Mouse (Mus musculus): ENCODE measurements around the gene Mtf1. TPM values are rescaled to one million over a fixed set of nuclear protein-coding genes. Genes with fewer than 3 reads are reported as not detected.

Mtf1 gene
- polyA plus RNA-seq, 1 experiment from 2014 or later: 12.4 TPM

DNA sequence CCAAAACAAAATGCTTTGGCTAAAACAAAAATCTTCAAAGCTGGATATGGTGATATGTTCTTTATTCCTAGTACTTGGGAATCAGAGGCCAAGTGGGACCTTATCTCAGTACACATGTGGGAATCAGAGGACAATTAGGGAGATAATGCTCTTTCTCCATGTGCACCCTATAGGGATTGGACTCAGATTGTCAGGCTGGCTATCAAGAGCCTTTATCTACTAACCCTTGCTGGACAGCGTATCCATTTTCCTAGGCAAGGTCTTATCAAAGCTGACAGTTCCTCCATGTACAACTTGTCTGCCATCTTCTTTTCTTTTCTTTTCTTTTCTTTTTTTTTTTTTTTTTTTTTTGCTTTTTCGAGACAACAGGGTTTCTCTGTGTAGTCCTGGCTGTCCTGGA lies 28.5 kb upstream of the Mtf1 start:
- H3K4me3 ChIP-seq: no peak overlapping the region
- 70% methylated on average over 2 of the region's 2 CpGs for WGBS
- no peak for ATAC-seq (ENCODE audit: low FRiP score)
- H3K36me3 ChIP-seq: no peaks in the 10 kb centered on the region
- H3K27ac ChIP-seq: no peak overlapping the region
- H3K4me1 ChIP-seq: no peaks in the 10 kb centered on the region
- no peak overlapping the region for H3K9ac ChIP-seq
- no peak overlapping the region for H3K4me2 ChIP-seq (replicated peaks)
- no peaks in the 10 kb centered on the region for H3K9me3 ChIP-seq (replicated peaks)
- no peaks in the 10 kb centered on the region for H3K27me3 ChIP-seq

DNA sequence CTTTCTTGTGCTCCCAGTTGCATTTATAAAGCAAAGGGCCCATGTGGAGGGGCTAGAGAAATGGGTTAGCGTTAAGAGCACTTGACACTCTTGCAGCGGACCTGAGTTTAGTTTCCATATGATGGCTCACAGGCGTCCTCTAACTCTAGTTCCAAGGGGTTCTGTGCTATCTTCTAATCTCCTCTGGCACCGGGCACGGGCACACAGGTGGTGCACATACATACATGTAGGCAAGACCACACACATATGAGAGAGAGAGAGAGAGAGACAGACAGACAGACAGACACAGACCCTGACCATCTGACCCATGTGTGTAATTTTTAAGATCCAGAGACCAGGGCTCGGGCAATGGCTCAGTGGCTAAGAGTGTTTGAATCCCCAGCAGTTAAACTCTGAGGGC lies 27.9 kb upstream of the Mtf1 start:
- no peaks in the 10 kb centered on the region for H3K4me1 ChIP-seq
- no peaks in the 10 kb centered on the region for H3K9me3 ChIP-seq (replicated peaks)
- no peak overlapping the region for H3K27ac ChIP-seq
- peaks cover 1% of the 10 kb centered on the region; the same call in 1 of the 2 replicates for H3K36me3 ChIP-seq
- no peak overlapping the region for H3K4me2 ChIP-seq (replicated peaks)
- H3K9ac ChIP-seq: no peak overlapping the region
- H3K4me3 ChIP-seq: no peak overlapping the region
- H3K27me3 ChIP-seq: no peaks in the 10 kb centered on the region
- ATAC-seq (ENCODE audit: low FRiP score): no peak
- 94% methylated on average over 6 of the region's 6 CpGs for WGBS

DNA sequence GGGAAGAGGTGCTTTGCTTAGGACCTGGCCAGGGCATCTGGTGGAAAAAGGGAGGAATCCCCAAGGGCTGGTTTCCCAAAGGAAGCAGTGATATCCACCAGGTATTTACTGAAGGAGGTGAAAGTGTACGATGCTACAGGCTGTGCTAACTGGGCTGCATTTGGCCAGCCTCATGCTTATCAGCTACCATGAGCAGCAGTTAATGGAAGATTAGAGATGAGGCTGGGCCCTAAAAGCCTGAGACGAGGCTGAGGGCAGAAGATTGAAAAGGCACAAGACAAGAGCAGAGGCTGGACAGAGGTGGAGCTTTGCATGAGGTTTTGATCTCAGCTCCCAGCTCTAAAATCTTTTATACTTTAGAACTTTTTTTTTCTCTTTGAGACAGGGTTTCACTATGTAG lies 27.5 kb upstream of the Mtf1 start:
- Histone ChIP-seq H3K27me3 (no peaks in the 10 kb centered on the region), H3K4me1 (no peaks in the 10 kb centered on the region), H3K4me3 (no peak overlapping the region), H3K9me3 (replicated peaks) (no peaks in the 10 kb centered on the region), H3K36me3 (peaks cover 6% of the 10 kb centered on the region; the same call in 1 of the 2 replicates), H3K27ac (no peak overlapping the region), H3K4me2 (replicated peaks) (no peak overlapping the region), H3K9ac (no peak overlapping the region)
- no peak for ATAC-seq (ENCODE audit: low FRiP score)
- 78% methylated on average over 2 of the region's 2 CpGs for WGBS

DNA sequence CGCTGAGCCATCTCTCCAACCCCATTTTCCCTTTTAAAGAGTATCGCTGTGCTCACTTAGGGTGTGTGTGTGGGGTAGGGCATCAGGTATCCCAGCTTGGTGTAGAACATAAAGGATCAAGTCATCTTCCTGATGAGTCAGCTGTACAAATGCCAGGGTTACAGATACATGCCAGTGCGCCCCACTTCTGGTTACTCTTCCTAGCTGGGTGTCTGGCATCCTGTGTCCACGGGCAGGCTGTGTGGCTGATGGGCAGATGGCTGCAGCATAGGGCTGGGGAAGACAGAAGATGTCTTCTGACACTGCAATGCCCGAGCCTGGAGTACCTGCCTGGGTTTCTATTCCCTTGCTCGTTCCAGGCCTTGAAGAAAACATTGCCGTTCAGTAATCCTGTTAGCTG lies 20.5 kb upstream of the Mtf1 start:
- no peak overlapping the region for H3K4me2 ChIP-seq (replicated peaks)
- H3K4me1 ChIP-seq: no peaks in the 10 kb centered on the region
- H3K27ac ChIP-seq: no peak overlapping the region
- no peak for ATAC-seq (ENCODE audit: low FRiP score)
- H3K27me3 ChIP-seq: no peaks in the 10 kb centered on the region
- H3K9ac ChIP-seq: no peak overlapping the region
- no peaks in the 10 kb centered on the region for H3K9me3 ChIP-seq (replicated peaks)
- H3K36me3 ChIP-seq: peaks cover 68% of the 10 kb centered on the region
- no peak overlapping the region for H3K4me3 ChIP-seq
- WGBS: 88% methylated on average over 7 of the region's 7 CpGs

DNA sequence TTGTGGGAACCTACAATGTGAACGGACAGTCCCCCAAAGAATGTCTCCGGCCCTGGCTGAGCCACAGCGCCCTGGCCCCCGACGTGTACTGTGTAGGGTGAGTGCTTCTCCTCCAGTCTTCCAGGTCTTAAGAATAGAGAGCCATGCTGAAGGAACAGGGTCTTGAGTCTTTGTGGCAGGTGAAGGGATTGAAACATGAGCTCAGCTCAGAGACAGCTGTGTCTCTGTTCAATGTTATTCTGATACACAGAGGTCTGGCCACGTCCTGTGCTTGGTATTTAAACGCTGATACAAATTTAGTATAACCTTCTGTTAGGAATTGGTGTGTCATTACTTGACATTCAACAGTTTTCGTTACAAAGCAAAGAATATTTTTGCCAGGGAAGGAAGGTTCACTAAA lies 19.5 kb upstream of the Mtf1 start:
- Histone ChIP-seq H3K4me2 (replicated peaks) (no peak overlapping the region), H3K9ac (no peak overlapping the region), H3K4me1 (no peaks in the 10 kb centered on the region), H3K27me3 (no peaks in the 10 kb centered on the region), H3K9me3 (replicated peaks) (no peaks in the 10 kb centered on the region), H3K4me3 (no peak overlapping the region), H3K36me3 (peaks cover 79% of the 10 kb centered on the region), H3K27ac (no peak overlapping the region)
- no peak for ATAC-seq (ENCODE audit: low FRiP score)
- 93% methylated on average over 8 of the region's 8 CpGs for WGBS

DNA sequence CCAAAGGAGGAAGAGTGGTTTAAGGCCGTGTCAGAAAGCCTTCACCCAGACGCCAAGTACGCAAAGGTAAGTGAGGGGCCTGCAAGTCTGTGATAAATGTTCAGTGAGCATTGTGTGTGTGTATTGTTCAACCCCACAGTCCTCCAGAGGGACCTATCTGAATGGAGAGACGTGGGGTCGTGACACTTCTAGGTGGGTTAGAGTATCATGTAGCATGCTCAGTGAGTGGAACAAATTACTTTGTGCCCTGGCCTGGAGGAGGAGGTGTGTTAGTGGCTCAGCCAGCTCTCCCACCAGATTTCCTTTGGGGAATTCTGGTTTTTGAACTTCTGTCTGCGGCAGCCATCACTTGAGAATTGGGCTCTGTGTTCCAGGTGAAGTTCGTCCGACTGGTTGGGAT lies 18.0 kb upstream of the Mtf1 start:
- H3K9ac ChIP-seq: no peak overlapping the region
- WGBS: 86% methylated on average over 8 of the region's 8 CpGs
- no peak overlapping the region for H3K4me3 ChIP-seq
- no peaks in the 10 kb centered on the region for H3K27me3 ChIP-seq
- no peak overlapping the region for H3K4me2 ChIP-seq (replicated peaks)
- H3K36me3 ChIP-seq: peaks cover 89% of the 10 kb centered on the region
- ATAC-seq (ENCODE audit: low FRiP score): no peak
- no peaks in the 10 kb centered on the region for H3K9me3 ChIP-seq (replicated peaks)
- H3K27ac ChIP-seq: no peak overlapping the region
- H3K4me1 ChIP-seq: no peaks in the 10 kb centered on the region

DNA sequence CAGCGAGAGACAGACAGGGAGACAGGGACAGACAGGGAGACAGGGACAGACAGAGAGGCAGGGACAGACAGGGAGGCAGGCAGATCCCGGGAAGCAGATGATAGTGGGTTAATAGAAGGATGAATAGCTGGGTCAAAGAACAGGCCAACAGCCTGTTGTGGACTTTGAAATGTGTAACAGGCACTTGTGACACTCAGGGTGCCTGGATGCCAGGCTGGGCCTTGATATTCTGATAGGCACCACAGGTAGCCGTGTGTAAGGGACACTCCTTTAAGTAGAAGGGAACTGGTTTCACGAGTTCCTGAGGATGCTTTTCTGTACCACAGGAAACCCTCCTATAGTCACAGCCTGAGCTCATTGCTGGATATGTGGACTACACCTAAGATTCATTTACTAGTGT lies 11.9 kb upstream of the Mtf1 start:
- Histone ChIP-seq H3K9ac (no peak overlapping the region), H3K4me1 (no peaks in the 10 kb centered on the region), H3K27me3 (no peaks in the 10 kb centered on the region), H3K4me2 (replicated peaks) (no peak overlapping the region), H3K4me3 (no peak overlapping the region), H3K36me3 (peaks cover 84% of the 10 kb centered on the region), H3K9me3 (replicated peaks) (no peaks in the 10 kb centered on the region), H3K27ac (no peak overlapping the region)
- 73% methylated on average over 4 of the region's 4 CpGs for WGBS
- no peak for ATAC-seq (ENCODE audit: low FRiP score)

DNA sequence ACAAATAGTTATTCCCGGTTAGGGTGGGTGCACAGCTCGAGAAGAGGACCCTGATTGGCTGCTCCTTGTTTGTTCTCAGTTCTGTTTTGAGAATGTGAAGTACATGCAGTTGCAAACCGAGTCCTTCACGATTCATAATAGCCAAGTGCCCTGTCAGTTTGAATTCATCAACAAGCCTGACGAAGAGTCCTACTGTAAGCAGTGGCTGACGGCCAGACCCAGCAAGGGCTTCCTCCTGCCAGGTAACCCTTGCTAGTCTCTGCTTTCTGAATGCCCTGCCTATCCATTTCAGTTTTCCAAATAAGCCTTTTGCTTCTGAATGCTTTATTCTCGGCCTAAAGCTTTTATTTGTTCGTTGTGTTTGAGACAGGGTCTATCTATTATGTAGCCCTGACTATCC lies 9.8 kb upstream of the Mtf1 start:
- Histone ChIP-seq H3K27me3 (no peaks in the 10 kb centered on the region), H3K4me1 (no peaks in the 10 kb centered on the region), H3K27ac (no peak overlapping the region), H3K9ac (no peak overlapping the region), H3K4me2 (replicated peaks) (no peak overlapping the region), H3K4me3 (no peak overlapping the region), H3K9me3 (replicated peaks) (no peaks in the 10 kb centered on the region), H3K36me3 (peaks cover 78% of the 10 kb centered on the region)
- WGBS: 91% methylated on average over 8 of the region's 8 CpGs
- no peak for ATAC-seq (ENCODE audit: low FRiP score)

DNA sequence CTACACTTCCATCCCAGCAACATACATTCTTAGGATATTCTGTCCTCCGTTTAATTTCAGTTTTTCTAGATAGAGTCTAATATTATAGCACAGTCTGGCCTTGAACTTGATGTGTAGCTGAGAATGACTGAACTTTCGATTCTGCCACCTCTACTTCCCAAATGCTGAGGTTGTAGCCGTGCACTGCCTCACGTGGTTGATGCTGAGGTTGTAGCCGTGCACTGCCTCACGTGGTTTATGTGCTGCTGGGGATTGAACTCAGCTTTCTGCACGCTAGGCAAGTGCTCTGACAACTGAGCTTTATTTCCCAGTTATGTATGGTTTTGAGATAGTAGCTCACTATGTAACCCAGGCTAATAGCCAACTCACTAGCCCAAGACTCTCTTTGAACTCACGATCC lies 5.8 kb upstream of the Mtf1 start:
- H3K4me1 ChIP-seq: no peaks in the 10 kb centered on the region
- peaks cover 66% of the 10 kb centered on the region for H3K36me3 ChIP-seq
- no peaks in the 10 kb centered on the region for H3K9me3 ChIP-seq (replicated peaks)
- no peak overlapping the region for H3K4me2 ChIP-seq (replicated peaks)
- H3K27me3 ChIP-seq: no peaks in the 10 kb centered on the region
- no peak overlapping the region for H3K9ac ChIP-seq
- 94% methylated on average over 8 of the region's 8 CpGs for WGBS
- no peak for ATAC-seq (ENCODE audit: low FRiP score)
- H3K27ac ChIP-seq: no peak overlapping the region
- no peak overlapping the region for H3K4me3 ChIP-seq

DNA sequence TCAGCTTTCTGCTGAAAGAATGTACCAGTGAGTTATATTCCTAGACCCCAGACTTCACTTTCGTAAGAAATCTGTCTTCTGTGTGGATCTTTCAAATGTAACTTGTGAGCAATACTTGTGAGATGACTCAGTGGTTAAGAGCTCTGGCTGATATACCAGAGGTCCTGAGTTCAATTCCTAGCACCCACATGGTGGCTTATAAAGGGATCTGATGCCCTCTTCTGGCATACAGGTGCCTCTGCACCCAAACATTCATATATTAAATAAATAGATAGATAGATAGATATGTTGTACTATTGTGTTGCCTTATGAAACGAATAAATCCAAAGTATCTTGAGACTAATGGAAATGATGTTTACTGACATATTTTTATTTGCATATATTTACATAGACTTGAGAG lies 5.0 kb upstream of the Mtf1 start:
- H3K9ac ChIP-seq: no peak overlapping the region
- H3K36me3 ChIP-seq: peaks cover 61% of the 10 kb centered on the region
- no peak for ATAC-seq (ENCODE audit: low FRiP score)
- H3K9me3 ChIP-seq (replicated peaks): no peaks in the 10 kb centered on the region
- no peak overlapping the region for H3K27ac ChIP-seq
- WGBS: 92% methylated on average over 2 of the region's 2 CpGs
- H3K4me2 ChIP-seq (replicated peaks): no peak overlapping the region
- H3K4me1 ChIP-seq: peaks cover 5% of the 10 kb centered on the region
- H3K4me3 ChIP-seq: no peak overlapping the region
- no peaks in the 10 kb centered on the region for H3K27me3 ChIP-seq

DNA sequence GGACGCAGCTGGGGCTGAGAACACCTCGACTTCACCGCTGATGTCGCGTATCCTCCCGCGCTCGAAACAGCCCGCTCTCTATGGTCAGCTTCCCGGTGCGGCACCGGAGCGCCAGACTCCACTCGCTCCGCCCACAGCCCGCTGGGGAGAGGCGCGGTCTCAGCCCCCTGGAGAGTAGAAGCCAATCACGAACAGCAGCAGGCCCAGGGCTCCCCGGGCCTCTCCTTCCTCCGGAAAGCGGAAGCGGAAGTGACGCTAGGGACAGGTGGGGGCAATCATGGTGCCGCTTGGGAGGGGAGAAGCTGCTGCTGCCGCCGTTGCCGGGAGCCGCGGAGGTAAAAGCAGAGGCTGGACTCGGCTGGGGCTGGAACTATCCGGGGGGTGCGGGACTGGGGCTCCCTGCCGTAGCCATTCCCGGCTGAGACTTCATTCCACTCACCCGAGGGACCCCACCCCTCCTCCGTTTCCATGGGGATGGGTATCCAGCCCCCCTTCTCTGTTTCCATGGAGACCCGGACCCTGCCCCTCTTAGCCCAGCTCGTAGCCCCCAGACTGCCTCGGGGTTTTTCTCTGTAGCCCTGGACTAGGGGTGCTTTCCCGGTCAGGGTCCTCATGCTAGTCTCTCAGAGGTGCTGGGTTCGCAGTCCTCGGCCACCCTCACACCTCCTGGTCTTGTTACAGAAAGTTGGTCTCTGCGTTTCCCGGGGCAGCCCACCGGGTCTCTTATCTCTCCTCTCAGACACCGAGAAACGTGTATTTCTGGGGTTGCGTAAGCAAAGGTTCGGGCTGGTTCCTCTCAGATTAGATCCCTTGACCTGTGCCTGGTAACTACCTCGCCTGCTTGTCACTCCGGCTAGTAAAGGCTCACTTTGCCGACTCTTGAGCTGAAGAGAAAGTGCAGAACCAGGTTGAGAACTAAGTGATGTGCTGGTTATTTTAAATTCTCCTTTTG lies 681 bp downstream of the Mtf1 start:
- Histone ChIP-seq H3K4me2 (replicated peaks) (peak overlapping the region; percentile 90), H3K4me1 (peaks cover 18% of the 10 kb centered on the region), H3K27me3 (no peaks in the 10 kb centered on the region), H3K9ac (peak overlapping the region; percentile 86), H3K4me3 (peak overlapping the region; percentile 84), H3K9me3 (replicated peaks) (no peaks in the 10 kb centered on the region), H3K27ac (peak overlapping the region; percentile 94), H3K36me3 (peaks cover 44% of the 10 kb centered on the region)
- peak; percentile 100 for ATAC-seq (ENCODE audit: low FRiP score)
- 2% methylated on average over 51 of the region's 53 CpGs for WGBS

DNA sequence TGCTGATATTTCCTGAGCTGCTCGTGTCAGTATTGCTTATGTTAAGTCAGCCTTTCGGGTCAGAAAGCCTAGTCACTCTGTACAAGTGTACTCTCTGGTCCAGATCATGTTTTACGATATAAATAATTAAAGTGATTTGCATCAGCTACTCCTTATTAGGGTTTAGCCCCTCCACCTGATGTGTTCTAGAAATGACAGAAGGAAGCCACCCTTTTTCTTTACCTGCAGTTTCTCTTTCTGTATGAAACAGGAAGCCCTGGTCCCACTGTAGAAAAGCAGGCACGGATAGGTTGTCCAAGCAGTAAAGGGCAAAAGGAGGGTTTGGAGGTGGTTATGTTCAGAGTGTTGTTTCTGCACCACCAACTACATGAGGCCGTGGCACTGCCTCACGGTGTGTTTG lies 1.5 kb downstream of the Mtf1 start:
- H3K4me1 ChIP-seq: peaks cover 21% of the 10 kb centered on the region
- WGBS: 81% methylated on average over 6 of the region's 6 CpGs
- peak overlapping the region; percentile 90 for H3K4me2 ChIP-seq (replicated peaks)
- peak overlapping the region; percentile 86 for H3K9ac ChIP-seq
- H3K9me3 ChIP-seq (replicated peaks): no peaks in the 10 kb centered on the region
- peaks cover 43% of the 10 kb centered on the region for H3K36me3 ChIP-seq
- no peak for ATAC-seq (ENCODE audit: low FRiP score)
- H3K27me3 ChIP-seq: no peaks in the 10 kb centered on the region
- H3K27ac ChIP-seq: no peak overlapping the region
- H3K4me3 ChIP-seq: peak overlapping the region; percentile 84

DNA sequence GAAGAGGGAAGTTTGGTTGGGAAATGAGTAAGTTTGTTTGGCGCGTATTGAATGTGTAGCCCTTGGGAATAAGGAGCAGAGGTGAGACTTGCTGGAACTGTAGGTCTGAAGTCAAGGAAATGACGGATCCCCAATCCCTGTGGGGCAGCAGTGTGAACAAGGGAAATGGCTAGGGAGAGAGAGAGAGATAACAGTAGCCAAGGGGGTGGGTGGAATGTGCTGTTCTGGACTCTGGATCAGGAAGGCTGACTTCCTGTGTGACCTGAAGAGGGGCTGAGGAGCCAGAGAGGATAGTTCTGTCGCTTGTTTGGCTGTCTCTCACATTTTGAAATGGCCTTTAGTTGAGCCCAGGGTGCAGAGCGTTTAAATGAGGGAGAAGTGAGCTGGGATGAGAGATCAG lies 6.6 kb downstream of the Mtf1 start:
- Histone ChIP-seq H3K36me3 (peaks cover 37% of the 10 kb centered on the region), H3K4me3 (no peak overlapping the region), H3K27me3 (no peaks in the 10 kb centered on the region), H3K4me2 (replicated peaks) (no peak overlapping the region), H3K9ac (no peak overlapping the region), H3K27ac (no peak overlapping the region), H3K9me3 (replicated peaks) (no peaks in the 10 kb centered on the region), H3K4me1 (peaks cover 21% of the 10 kb centered on the region)
- no peak for ATAC-seq (ENCODE audit: low FRiP score)
- 88% methylated on average over 5 of the region's 5 CpGs for whole genome bisulfite sequencing

Data from hindbrain, embryonic 12.5 days (tissue).